In the genomic region with DNA sequence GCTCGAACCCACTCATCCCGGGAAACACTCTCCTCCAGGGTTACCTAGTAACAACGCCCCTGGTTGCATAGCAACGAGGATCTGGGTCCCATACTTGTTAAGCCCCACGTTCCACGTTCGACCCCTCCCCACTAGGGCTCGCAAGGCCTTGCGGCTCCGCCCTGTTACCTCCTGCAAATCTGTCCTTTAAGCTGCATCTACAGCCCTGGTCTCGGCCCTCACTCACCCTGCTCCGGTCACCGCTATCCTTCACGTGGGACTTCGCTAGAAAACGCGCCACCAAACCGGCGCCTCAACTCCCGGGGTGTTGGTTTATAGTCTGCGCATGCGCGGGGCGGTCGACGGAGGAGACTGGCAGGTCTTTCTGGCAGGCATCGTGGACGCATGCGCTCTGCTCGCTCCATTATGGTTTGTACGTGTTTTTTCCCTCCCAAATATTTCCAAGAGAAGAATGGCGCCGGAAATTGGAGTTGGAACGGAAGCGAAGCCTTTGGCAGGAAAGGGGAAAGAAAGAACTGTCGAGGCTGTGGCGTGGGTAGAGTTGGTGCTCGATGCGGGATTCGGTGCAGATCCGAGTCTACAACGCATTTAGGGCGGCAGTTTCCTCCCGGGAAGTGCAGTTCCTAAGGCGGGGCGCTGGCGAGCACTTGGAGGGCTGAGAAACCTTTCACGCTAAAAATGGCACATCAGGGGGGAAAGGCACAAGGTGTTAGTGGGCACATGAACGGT, we compare ENCODE assay signal across 8 mouse cellular contexts. TPM values are rescaled to one million over a fixed set of nuclear protein-coding genes. Genes with fewer than 3 reads are reported as not detected.
DNase-seq lines count a peak whose midpoint lies in the region; ATAC-seq lines count a peak whose summit lies in the region.

Gene Tmem109 (minus strand): TSS at position 576 of the 729 bp plus-strand sequence.

- 0 out of 2 replicates have a peak, but pooled peaks cover 3% of the 10 kb centered on the region for H3K9me3 ChIP-seq in hindbrain, embryonic 16.5 days (ENCODE audit: control insufficient read depth, low read length)

- no peaks in the 10 kb centered on the region for H3K27me3 ChIP-seq in hindbrain, embryonic 16.5 days (replicated peaks; ENCODE audit: control insufficient read depth, insufficient read depth, low read length)

- peaks cover 16% of the 10 kb centered on the region for H3K4me1 ChIP-seq in hindbrain, embryonic 16.5 days (ENCODE audit: control insufficient read depth, insufficient read depth, low read depth, low read length)

- peaks cover 32% of the 10 kb centered on the region for H3K79me2 ChIP-seq in macrophage (ENCODE audit: inconsistent target)

- H3K4me3 ChIP-seq in hindbrain, embryonic 16.5 days (ENCODE audit: low read length), result peak within 1 kb of the TSS; percentile 72
- H3K4me3 ChIP-seq in macrophage (ENCODE audit: inconsistent target), result peak within 1 kb of the TSS; percentile 64

- peak within 1 kb of the TSS; percentile 80 for H3K9ac ChIP-seq in hindbrain, embryonic 16.5 days (ENCODE audit: low read depth, low read length)

- under 1% methylated on average over 49 of the region's 49 CpGs for WGBS in hindbrain, embryonic 16.5 days
- WGBS in macrophage (ENCODE audit: missing documents), result under 1% methylated on average over 48 of the region's 49 CpGs

- peak; percentile 95 for ATAC-seq in hindbrain, embryonic 16.5 days

- H3K36me3 ChIP-seq in hindbrain, embryonic 16.5 days (ENCODE audit: control insufficient read depth, insufficient read depth, low read length), result no peaks in the 10 kb centered on the region
- H3K36me3 ChIP-seq in macrophage (ENCODE audit: inconsistent target), result no peaks in the 10 kb centered on the region

- DNase-seq in T-cell, adult 2 months (ENCODE audit: low spot score), result peak; percentile 88
- DNase-seq in cerebellum, postnatal 36 days, result peak; percentile 93 to 95
- DNase-seq in gastrocnemius, adult 18-20 months (ENCODE audit: low spot score), result peak; percentile 91
- peak; percentile 92 to 95 for DNase-seq in left cerebral cortex, adult 18-20 months (ENCODE audit: low spot score in 2 of 2)
- peak; percentile 95 for DNase-seq in right cerebral cortex, adult 18-20 months
- peak; percentile 74 for DNase-seq in urinary bladder, postnatal 10 days (ENCODE audit: low spot score)

- peak within 1 kb of the TSS; percentile 92 for H3K4me2 ChIP-seq in hindbrain, embryonic 16.5 days (ENCODE audit: low read length)

- H3K27ac ChIP-seq in hindbrain, embryonic 16.5 days (ENCODE audit: low read depth, low read length), result peak within 1 kb of the TSS; percentile 98
- H3K27ac ChIP-seq in macrophage, result peak within 1 kb of the TSS; percentile 82

RNA-seq across cellular contexts. Expression of gene Tmem109, which starts in this region (rescaled TPM):
- 100 to 1,000 TPM; 208 to 227 TPM for total RNA-seq in gastrocnemius, adult 18-20 months (2021)
- 50.2 and 50.7 TPM in 2 replicates for polyA plus RNA-seq in hindbrain, embryonic 16.5 days (2015; fragmentation: Nextera tagmentation; extraction: Ambion mirVana)
- total RNA-seq in left cerebral cortex, adult 18-20 months (2021), result 10 to 100 TPM; 47.7 to 55.1 TPM
- 10 to 100 TPM in 8 of 26 experiments, 1 to 10 TPM in 17, not detected in 1; 1.3 to 27.8 (median 6.8) TPM for total RNA-seq in macrophage (2018; cell fraction: chromatin; rRNA removed)
- 10 to 100 TPM; 22.0 to 60.5 (median 35.6) TPM for total RNA-seq in macrophage (2018; cell fraction: cytosol; rRNA removed)
- 10 to 100 TPM in 25 of 26 experiments, 1 to 10 TPM in 1; 5.5 to 63.8 (median 25.4) TPM for total RNA-seq in macrophage (2018; cell fraction: nucleus; rRNA removed)
- polyA plus RNA-seq in macrophage (2018), result 30.6 to 77.7 TPM (median 50.2 TPM) in 3 replicates

Comparison
In these comparisons a context has a peak if more than half of its experiments do, and no peak if none do; other contexts are left out.
1. Peak in every context shown above with its lines: DNase-seq, ATAC-seq, H3K4me3 ChIP-seq and H3K27ac ChIP-seq.